Mouse (Mus musculus) CH12.LX (cell line): Measurements from ENCODE around the gene Mprip.

Source experiments
- BHLHE40 ChIP-seq: IDR thresholded peaks from 2 replicates; pipeline ENCODE4 v1.6.1; 2011; ENCODE audit warnings: mild to moderate bottlenecking, low read depth, low read length, improper control_type of control experiment
- CHD1 ChIP-seq: IDR thresholded peaks from 2 replicates; pipeline ENCODE4 v1.6.1; 2012; ENCODE audit warnings: low read depth, low read length, improper control_type of control experiment, inconsistent platforms
- ETS1 ChIP-seq: conservative IDR thresholded peaks from 2 replicates; pipeline ENCODE4 v1.6.1; 2012; ENCODE audit warnings: low read depth, mild to moderate bottlenecking, inconsistent platforms, low read length, improper control_type of control experiment, moderate library complexity
- RCOR1 ChIP-seq: conservative IDR thresholded peaks from 2 replicates; pipeline ENCODE4 v1.6.1; 2012; ENCODE audit warnings: low read depth, mild to moderate bottlenecking, inconsistent platforms, low read length, improper control_type of control experiment
- TBP ChIP-seq: conservative IDR thresholded peaks from 2 replicates; pipeline ENCODE4 v1.6.1; 2011; ENCODE audit warnings: low read depth, low read length, improper control_type of control experiment
- UBTF ChIP-seq: IDR thresholded peaks from 2 replicates; pipeline ENCODE4 v1.6.1; 2012; ENCODE audit warnings: low read depth, mild to moderate bottlenecking, inconsistent platforms, low read length, improper control_type of control experiment, moderate library complexity
- ZNF384 ChIP-seq: IDR thresholded peaks from 2 replicates; pipeline ENCODE4 v1.6.1; 2012; ENCODE audit warnings: low read depth, low read length, improper control_type of control experiment, inconsistent platforms

GRCm38 (mm10) chr11:59821625-59822024 is 160.5 kb downstream of the Mprip start:
- TF ChIP-seq TBP (no peak), ETS1 (no peak), ZNF384 (no peak), CHD1 (no peak), RCOR1 (no peak), UBTF (no peak), BHLHE40 (no peak)
